Mouse (Mus musculus) embryonic facial prominence, embryonic 15.5 days (tissue): ENCODE measurements around the gene Rpl32. TPM values are rescaled to one million over a fixed set of nuclear protein-coding genes. Genes with fewer than 3 reads are reported as not detected.
"Not testable (repeated sequence)": the region's sequence is repeated elsewhere in the genome, so short reads cannot be mapped to it uniquely, and the experiment has no call there.

ENCODE experiments used
- ATAC-seq: fragments of 200-750 bp; cut with Nextera tagmentation; 2 replicates; pipeline ENCODE4 v1.8.0; 2017; ENCODE audit warnings: low read depth, moderate TSS enrichment; ENCODE audit not compliant: insufficient number of reproducible peaks, low FRiP score, low TSS enrichment
- H3K27ac ChIP-seq: fragments of 300-500 bp; sonication (generic); replicated peaks from 2 replicates; pipeline ENCODE4 v1.5.1; 2015; ENCODE audit warnings: mild to moderate bottlenecking, inconsistent platforms
- H3K27me3 ChIP-seq: fragments of 300-500 bp; sonication (generic); 2 replicates; pipeline ENCODE4 v1.6.1; 2015; ENCODE audit warnings: inconsistent platforms
- H3K36me3 ChIP-seq: fragments of 300-500 bp; sonication (generic); 2 replicates; pipeline ENCODE4 v1.6.1; 2015; ENCODE audit warnings: mild to moderate bottlenecking, inconsistent platforms
- H3K4me1 ChIP-seq: fragments of 300-500 bp; sonication (generic); 2 replicates; pipeline ENCODE4 v1.6.1; 2015; ENCODE audit warnings: inconsistent platforms
- H3K4me2 ChIP-seq: fragments of 300-500 bp; sonication (generic); replicated peaks from 2 replicates; pipeline ENCODE4 v1.6.1; 2015; ENCODE audit warnings: mild to moderate bottlenecking, inconsistent platforms
- H3K4me3 ChIP-seq: fragments of 300-500 bp; sonication (generic); replicated peaks from 2 replicates; pipeline ENCODE4 v1.5.1; 2015; ENCODE audit warnings: mild to moderate bottlenecking, inconsistent platforms
- H3K9ac ChIP-seq: fragments of 300-500 bp; sonication (generic); 2 replicates; pipeline ENCODE4 v1.6.1; 2015; ENCODE audit warnings: inconsistent platforms
- H3K9me3 ChIP-seq: fragments of 300-500 bp; sonication (generic); replicated peaks from 2 replicates; pipeline ENCODE4 v1.6.1; 2016; ENCODE audit warnings: inconsistent platforms
- WGBS: fragments of 180-500 bp; shearing (Covaris S2); methylation state at CpG from one replicate; pipeline ENCODE4 v1.1.7; 2015; 5-methylcytosine and 5-hydroxymethylcytosine counted together
- polyA plus RNA-seq: library from polyadenylated mRNA; unstranded; fragments of >200 nt; fragmentation: Nextera tagmentation; extraction: Ambion mirVana; gene quantifications from 2 replicates; pipeline ENCODE4 v1.2.1, GENCODE M21; 2015

The Rpl32 gene
- polyA plus RNA-seq, 1 experiment from 2014 or later: 2,192 TPM

- no peak overlapping the region for H3K9ac ChIP-seq
- ATAC-seq: no peak
- H3K27ac ChIP-seq: no peak overlapping the region
- H3K4me3 ChIP-seq: no peak overlapping the region
- no peaks in the 10 kb centered on the region for H3K9me3 ChIP-seq
- 96% methylated on average over 4 of the region's 4 CpGs for WGBS
- peaks cover 48% of the 10 kb centered on the region for H3K36me3 ChIP-seq
- 0 out of 2 replicates have a peak, but pooled peaks cover 3% of the 10 kb centered on the region for H3K4me1 ChIP-seq
- H3K4me2 ChIP-seq: no peak overlapping the region
- H3K27me3 ChIP-seq: no peaks in the 10 kb centered on the region
Observed at GRCm38 (mm10) chr6:115845006-115845405, 36.5 kb upstream of the Rpl32 start.

GRCm38 (mm10) chr6:115838745-115839144, 30.2 kb upstream of the Rpl32 start:
- no peak overlapping the region for H3K9ac ChIP-seq
- H3K4me1 ChIP-seq: peaks cover 9% of the 10 kb centered on the region; the same call in 1 of the 2 replicates
- H3K9me3 ChIP-seq: no peaks in the 10 kb centered on the region
- 58% methylated on average over 5 of the region's 5 CpGs for WGBS
- peak overlapping the region; percentile 69 for H3K4me2 ChIP-seq
- ATAC-seq: no peak
- peaks cover 22% of the 10 kb centered on the region for H3K36me3 ChIP-seq
- peak overlapping the region; percentile 37 for H3K4me3 ChIP-seq
- no peaks in the 10 kb centered on the region for H3K27me3 ChIP-seq
- no peak overlapping the region for H3K27ac ChIP-seq

GRCm38 (mm10) chr6:115838161-115838597, 29.6 kb upstream of the Rpl32 start, which contains the start of gene Efcab12:
TSS of gene Efcab12 (minus strand) at chr6:115838412.
- peak within 1 kb of the TSS; percentile 37 for H3K4me3 ChIP-seq
- H3K9ac ChIP-seq: no peak within 1 kb of the TSS
- H3K4me1 ChIP-seq: peaks cover 9% of the 10 kb centered on the region; the same call in 1 of the 2 replicates
- ATAC-seq: peak; percentile 80
- no peaks in the 10 kb centered on the region for H3K27me3 ChIP-seq
- peak within 1 kb of the TSS; percentile 69 for H3K4me2 ChIP-seq
- 2% methylated on average over 19 of the region's 19 CpGs for WGBS
- no peaks in the 10 kb centered on the region for H3K9me3 ChIP-seq
- peaks cover 16% of the 10 kb centered on the region for H3K36me3 ChIP-seq
- H3K27ac ChIP-seq: no peak within 1 kb of the TSS

- Histone ChIP-seq H3K36me3 (no peaks in the 10 kb centered on the region), H3K9me3 (no peaks in the 10 kb centered on the region), H3K9ac (no peak overlapping the region), H3K27me3 (no peaks in the 10 kb centered on the region), H3K4me3 (no peak overlapping the region), H3K4me1 (peaks cover 9% of the 10 kb centered on the region; the same call in 1 of the 2 replicates), H3K27ac (no peak overlapping the region), H3K4me2 (no peak overlapping the region)
- ATAC-seq: no peak
Observed at GRCm38 (mm10) chr6:115833861-115834260, 25.3 kb upstream of the Rpl32 start.

GRCm38 (mm10) chr6:115832152-115832850, 23.8 kb upstream of the Rpl32 start:
- ATAC-seq: no peak
- Histone ChIP-seq H3K27ac (no peak overlapping the region), H3K36me3 (no peaks in the 10 kb centered on the region), H3K4me3 (no peak overlapping the region), H3K27me3 (no peaks in the 10 kb centered on the region), H3K4me1 (no peaks in the 10 kb centered on the region), H3K4me2 (no peak overlapping the region), H3K9ac (no peak overlapping the region), H3K9me3 (no peaks in the 10 kb centered on the region)
- 78% methylated on average over 2 of the region's 2 CpGs for WGBS

- Histone ChIP-seq H3K9me3 (no peaks in the 10 kb centered on the region), H3K4me2 (no peak overlapping the region), H3K36me3 (no peaks in the 10 kb centered on the region), H3K4me3 (no peak overlapping the region), H3K27me3 (no peaks in the 10 kb centered on the region), H3K9ac (no peak overlapping the region), H3K27ac (no peak overlapping the region), H3K4me1 (no peaks in the 10 kb centered on the region)
- ATAC-seq: no peak
- 80% methylated on average over 6 of the region's 6 CpGs for WGBS
Observed at GRCm38 (mm10) chr6:115830779-115831601, 22.4 kb upstream of the Rpl32 start.

GRCm38 (mm10) chr6:115823850-115824464, 15.4 kb upstream of the Rpl32 start:
- 4% methylated on average over 5 of the region's 11 CpGs for WGBS
- not testable (repeated sequence) for H3K36me3 ChIP-seq, H3K9ac ChIP-seq, H3K27me3 ChIP-seq, H3K9me3 ChIP-seq, H3K27ac ChIP-seq, H3K4me1 ChIP-seq
- peak; percentile 87 for ATAC-seq
- Histone ChIP-seq H3K4me2 (peak overlapping the region; percentile 42), H3K4me3 (peak overlapping the region; percentile 28)

GRCm38 (mm10) chr6:115821216-115821993, 12.9 kb upstream of the Rpl32 start:
- Histone ChIP-seq H3K9me3 (no peaks in the 10 kb centered on the region), H3K4me3 (no peak overlapping the region), H3K9ac (no peak overlapping the region), H3K36me3 (no peaks in the 10 kb centered on the region), H3K27ac (no peak overlapping the region), H3K27me3 (no peaks in the 10 kb centered on the region), H3K4me1 (no peaks in the 10 kb centered on the region), H3K4me2 (no peak overlapping the region)
- 85% methylated on average over 8 of the region's 8 CpGs for WGBS
- no peak for ATAC-seq

GRCm38 (mm10) chr6:115818129-115818528, 9.6 kb upstream of the Rpl32 start:
- H3K27me3 ChIP-seq: no peaks in the 10 kb centered on the region
- H3K4me1 ChIP-seq: no peaks in the 10 kb centered on the region
- 70% methylated on average over 2 of the region's 2 CpGs for WGBS
- no peaks in the 10 kb centered on the region for H3K36me3 ChIP-seq
- H3K27ac ChIP-seq: no peak overlapping the region
- no peak for ATAC-seq
- H3K4me2 ChIP-seq: no peak overlapping the region
- no peaks in the 10 kb centered on the region for H3K9me3 ChIP-seq
- no peak overlapping the region for H3K4me3 ChIP-seq
- no peak overlapping the region for H3K9ac ChIP-seq

GRCm38 (mm10) chr6:115815041-115815440, 6.5 kb upstream of the Rpl32 start:
- no peak overlapping the region for H3K4me2 ChIP-seq
- 72% methylated on average over 4 of the region's 4 CpGs for WGBS
- H3K27me3 ChIP-seq: no peaks in the 10 kb centered on the region
- H3K9me3 ChIP-seq: no peaks in the 10 kb centered on the region
- no peak overlapping the region for H3K27ac ChIP-seq
- H3K4me1 ChIP-seq: no peaks in the 10 kb centered on the region
- no peaks in the 10 kb centered on the region for H3K36me3 ChIP-seq
- H3K9ac ChIP-seq: no peak overlapping the region
- no peak overlapping the region for H3K4me3 ChIP-seq
- no peak for ATAC-seq
